Mouse (Mus musculus) midbrain, embryonic 12.5 days (tissue): ENCODE measurements around the gene Hecw2. TPM values are rescaled to one million over a fixed set of nuclear protein-coding genes. Genes with fewer than 3 reads are reported as not detected.
A peak's percentile ranks its signal among the peaks of the same experiment; 100 is the strongest.

Experiments used
- ATAC-seq: fragments of 200-750 bp; cut with Nextera tagmentation; 2 replicates; pipeline ENCODE4 v1.8.0; 2017; ENCODE audit warnings: low read depth, moderate TSS enrichment, moderate library complexity; ENCODE audit not compliant: low FRiP score
- H3K27ac ChIP-seq: fragments of 300-500 bp; sonication (generic); replicated peaks from 2 replicates; pipeline ENCODE4 v1.5.1; 2016; ENCODE audit warnings: mild to moderate bottlenecking
- H3K27me3 ChIP-seq: fragments of 300-500 bp; sonication (generic); 2 replicates; pipeline ENCODE4 v1.6.1; 2016; ENCODE audit warnings: mild to moderate bottlenecking
- H3K36me3 ChIP-seq: fragments of 300-500 bp; sonication (generic); 2 replicates; pipeline ENCODE4 v1.6.1; 2016
- H3K4me1 ChIP-seq: fragments of 300-500 bp; sonication (generic); 2 replicates; pipeline ENCODE4 v1.6.1; 2016
- H3K4me2 ChIP-seq: fragments of 300-500 bp; sonication (generic); replicated peaks from 2 replicates; pipeline ENCODE4 v1.6.1; 2016; ENCODE audit warnings: mild to moderate bottlenecking, moderate library complexity
- H3K4me3 ChIP-seq: fragments of 300-500 bp; sonication (generic); 2 replicates; pipeline ENCODE4 v1.5.1; 2016; ENCODE audit warnings: mild to moderate bottlenecking
- H3K9ac ChIP-seq: fragments of 300-500 bp; sonication (generic); replicated peaks from 2 replicates; pipeline ENCODE4 v1.6.1; 2016; ENCODE audit warnings: mild to moderate bottlenecking, moderate library complexity
- H3K9me3 ChIP-seq: fragments of 300-500 bp; sonication (generic); 2 replicates; pipeline ENCODE4 v1.6.1; 2016; ENCODE audit warnings: mild to moderate bottlenecking
- WGBS: fragments of 180-500 bp; shearing (Covaris S2); methylation state at CpG from one replicate; pipeline ENCODE4 v1.1.7; 2016; 5-methylcytosine and 5-hydroxymethylcytosine counted together
- polyA plus RNA-seq: library from polyadenylated mRNA; unstranded; fragments of >200 nt; fragmentation: Nextera tagmentation; extraction: Ambion mirVana; gene quantifications from 2 replicates; pipeline ENCODE4 v1.2.1, GENCODE M21; 2016

Hecw2 gene
- polyA plus RNA-seq, 1 experiment from 2014 or later = 5.5 TPM

- 69% methylated on average over 2 of the region's 2 CpGs for WGBS
- no peak for ATAC-seq
- H3K9me3 ChIP-seq = no peaks in the 10 kb centered on the region
Observed at GRCm38 (mm10) chr1:53814077-53814705, 380.8 kb downstream of the Hecw2 start.

GRCm38 (mm10) chr1:53811919-53812318, 383.0 kb downstream of the Hecw2 start:
- 87% methylated on average over 4 of the region's 4 CpGs for WGBS
- Histone ChIP-seq H3K36me3 (no peaks in the 10 kb centered on the region), H3K27ac (no peak overlapping the region), H3K27me3 (no peaks in the 10 kb centered on the region), H3K4me2 (no peak overlapping the region), H3K9ac (no peak overlapping the region), H3K4me1 (no peaks in the 10 kb centered on the region), H3K4me3 (no peak overlapping the region), H3K9me3 (no peaks in the 10 kb centered on the region)
- ATAC-seq = no peak

More at GRCm38 (mm10) chr1:53814077-53814705, 380.8 kb downstream of the Hecw2 start:
- Histone ChIP-seq H3K4me2 (no peak overlapping the region), H3K4me1 (no peaks in the 10 kb centered on the region), H3K4me3 (no peak overlapping the region), H3K27me3 (no peaks in the 10 kb centered on the region), H3K9ac (no peak overlapping the region), H3K36me3 (no peaks in the 10 kb centered on the region), H3K27ac (no peak overlapping the region)

GRCm38 (mm10) chr1:53808229-53808628, 386.7 kb downstream of the Hecw2 start:
- WGBS = 87% methylated on average over 2 of the region's 2 CpGs

GRCm38 (mm10) chr1:53797811-53798210, 397.2 kb downstream of the Hecw2 start:
- Histone ChIP-seq H3K9me3 (no peaks in the 10 kb centered on the region), H3K4me2 (no peak overlapping the region), H3K36me3 (no peaks in the 10 kb centered on the region), H3K27ac (no peak overlapping the region), H3K9ac (no peak overlapping the region), H3K4me3 (no peak overlapping the region), H3K27me3 (no peaks in the 10 kb centered on the region), H3K4me1 (no peaks in the 10 kb centered on the region)
- WGBS = 76% methylated on average over 3 of the region's 3 CpGs
- ATAC-seq = no peak

More at GRCm38 (mm10) chr1:53808229-53808628, 386.7 kb downstream of the Hecw2 start:
- H3K27ac ChIP-seq = no peak overlapping the region
- H3K36me3 ChIP-seq = no peaks in the 10 kb centered on the region
- no peak overlapping the region for H3K4me3 ChIP-seq
- H3K4me1 ChIP-seq = no peaks in the 10 kb centered on the region
- no peaks in the 10 kb centered on the region for H3K9me3 ChIP-seq
- H3K27me3 ChIP-seq = no peaks in the 10 kb centered on the region
- no peak overlapping the region for H3K9ac ChIP-seq
- no peak for ATAC-seq
- H3K4me2 ChIP-seq = no peak overlapping the region

- Histone ChIP-seq H3K4me3 (no peak overlapping the region), H3K27me3 (no peaks in the 10 kb centered on the region), H3K9me3 (no peaks in the 10 kb centered on the region), H3K4me1 (no peaks in the 10 kb centered on the region), H3K4me2 (no peak overlapping the region), H3K9ac (no peak overlapping the region), H3K27ac (no peak overlapping the region), H3K36me3 (no peaks in the 10 kb centered on the region)
- no peak for ATAC-seq
- WGBS = 92% methylated on average over 5 of the region's 5 CpGs
Observed at GRCm38 (mm10) chr1:53797074-53797473, 397.9 kb downstream of the Hecw2 start.

- WGBS = 92% methylated on average over 6 of the region's 6 CpGs
- no peaks in the 10 kb centered on the region for H3K4me1 ChIP-seq
- H3K4me3 ChIP-seq = no peak overlapping the region
- no peaks in the 10 kb centered on the region for H3K27me3 ChIP-seq
- no peaks in the 10 kb centered on the region for H3K9me3 ChIP-seq
- no peaks in the 10 kb centered on the region for H3K36me3 ChIP-seq
- H3K9ac ChIP-seq = no peak overlapping the region
- no peak for ATAC-seq
- no peak overlapping the region for H3K4me2 ChIP-seq
- H3K27ac ChIP-seq = no peak overlapping the region
Observed at GRCm38 (mm10) chr1:53796271-53796670, 398.7 kb downstream of the Hecw2 start.

- WGBS = 80% methylated on average over 4 of the region's 4 CpGs
- no peaks in the 10 kb centered on the region for H3K4me1 ChIP-seq
- ATAC-seq = no peak
Observed at GRCm38 (mm10) chr1:53795591-53795990, 399.4 kb downstream of the Hecw2 start.

GRCm38 (mm10) chr1:53795081-53795480, 399.9 kb downstream of the Hecw2 start:
- Histone ChIP-seq H3K27me3 (no peaks in the 10 kb centered on the region), H3K9ac (no peak overlapping the region), H3K36me3 (no peaks in the 10 kb centered on the region), H3K27ac (no peak overlapping the region), H3K4me3 (no peak overlapping the region), H3K4me1 (no peaks in the 10 kb centered on the region), H3K9me3 (no peaks in the 10 kb centered on the region), H3K4me2 (no peak overlapping the region)
- 92% methylated on average over 5 of the region's 5 CpGs for whole genome bisulfite sequencing
- ATAC-seq = no peak

More at GRCm38 (mm10) chr1:53795591-53795990, 399.4 kb downstream of the Hecw2 start:
- Histone ChIP-seq H3K27ac (no peak overlapping the region), H3K4me3 (no peak overlapping the region), H3K27me3 (no peaks in the 10 kb centered on the region), H3K4me2 (no peak overlapping the region), H3K36me3 (no peaks in the 10 kb centered on the region), H3K9ac (no peak overlapping the region), H3K9me3 (no peaks in the 10 kb centered on the region)

- WGBS = 86% methylated on average over 2 of the region's 2 CpGs
- H3K9me3 ChIP-seq = no peaks in the 10 kb centered on the region
- H3K4me1 ChIP-seq = no peaks in the 10 kb centered on the region
- no peaks in the 10 kb centered on the region for H3K27me3 ChIP-seq
- no peak overlapping the region for H3K4me3 ChIP-seq
- no peaks in the 10 kb centered on the region for H3K36me3 ChIP-seq
- H3K4me2 ChIP-seq = no peak overlapping the region
- no peak for ATAC-seq
- no peak overlapping the region for H3K27ac ChIP-seq
- no peak overlapping the region for H3K9ac ChIP-seq
Observed at GRCm38 (mm10) chr1:53794279-53794678, 400.7 kb downstream of the Hecw2 start.

GRCm38 (mm10) chr1:53791343-53791742, 403.6 kb downstream of the Hecw2 start:
- no peak overlapping the region for H3K27ac ChIP-seq
- no peaks in the 10 kb centered on the region for H3K27me3 ChIP-seq
- H3K4me3 ChIP-seq = no peak overlapping the region
- no peak overlapping the region for H3K4me2 ChIP-seq
- no peaks in the 10 kb centered on the region for H3K9me3 ChIP-seq
- ATAC-seq = no peak
- WGBS = 87% methylated on average over 2 of the region's 2 CpGs
- no peaks in the 10 kb centered on the region for H3K4me1 ChIP-seq
- H3K9ac ChIP-seq = no peak overlapping the region
- no peaks in the 10 kb centered on the region for H3K36me3 ChIP-seq

GRCm38 (mm10) chr1:53784721-53785418, 410.1 kb downstream of the Hecw2 start, which contains the start of gene Stk17b:
TSS of gene Stk17b (minus strand) at chr1:53785224.
- Histone ChIP-seq H3K36me3 (no peaks in the 10 kb centered on the region), H3K9me3 (no peaks in the 10 kb centered on the region), H3K4me3 (peak within 1 kb of the TSS; percentile 83), H3K4me2 (peak within 1 kb of the TSS; percentile 70), H3K27me3 (no peaks in the 10 kb centered on the region; the same call in 1 of the 2 replicates), H3K27ac (peak within 1 kb of the TSS; percentile 52), H3K4me1 (peaks cover 4% of the 10 kb centered on the region; the same call in 1 of the 2 replicates), H3K9ac (peak within 1 kb of the TSS; percentile 70)
- ATAC-seq = peak; percentile 99
- WGBS = under 1% methylated on average over 70 of the region's 81 CpGs

- peak overlapping the region; percentile 52; the same call in 1 of the 2 replicates for H3K27ac ChIP-seq
- peak overlapping the region; percentile 70 for H3K9ac ChIP-seq
- no peaks in the 10 kb centered on the region for H3K9me3 ChIP-seq
- peak; percentile 4; the same call in 1 of the 2 replicates for ATAC-seq
- peak overlapping the region; percentile 70 for H3K4me2 ChIP-seq
- peaks cover 4% of the 10 kb centered on the region; the same call in 1 of the 2 replicates for H3K4me1 ChIP-seq
- 0% methylated on average over 17 of the region's 17 CpGs for WGBS
- peak overlapping the region; percentile 83 for H3K4me3 ChIP-seq
- H3K27me3 ChIP-seq = no peaks in the 10 kb centered on the region; the same call in 1 of the 2 replicates
- H3K36me3 ChIP-seq = no peaks in the 10 kb centered on the region
Observed at GRCm38 (mm10) chr1:53784291-53784720, 410.7 kb downstream of the Hecw2 start.
